Mouse (Mus musculus) stomach, postnatal 0 days (tissue): ENCODE results near the gene Zfp644. TPM values are rescaled to one million over a fixed set of nuclear protein-coding genes. Genes with fewer than 3 reads are reported as not detected.

ENCODE experiments used
- ATAC-seq: fragments of 200-750 bp; cut with Nextera tagmentation; 2 replicates; pipeline ENCODE4 v1.8.0; 2017; ENCODE audit not compliant: low FRiP score, low TSS enrichment
- DNase-seq: peaks from one replicate; pipeline ENCODE4 v3.0.0-alpha.2; 2016; ENCODE audit warnings: low spot score
- H3K27ac ChIP-seq: fragments of 300-500 bp; sonication (generic); replicated peaks from 2 replicates; pipeline ENCODE4 v1.5.1; 2014; ENCODE audit warnings: mild to moderate bottlenecking, control low read depth
- H3K27me3 ChIP-seq: fragments of 300-500 bp; sonication (generic); 2 replicates; pipeline ENCODE4 v1.6.1; 2014; ENCODE audit warnings: low read length; ENCODE audit not compliant: control insufficient read depth, insufficient read depth
- H3K36me3 ChIP-seq: fragments of 300-500 bp; sonication (generic); 2 replicates; pipeline ENCODE4 v1.6.1; 2014; ENCODE audit warnings: low read length, mixed read lengths; ENCODE audit not compliant: control insufficient read depth, insufficient read depth
- H3K4me1 ChIP-seq: fragments of 300-500 bp; sonication (generic); replicated peaks from 2 replicates; pipeline ENCODE4 v1.6.1; 2014; ENCODE audit warnings: antibody characterized with exemption; ENCODE audit not compliant: control insufficient read depth, insufficient read depth
- H3K4me2 ChIP-seq: fragments of 300-500 bp; sonication (generic); replicated peaks from 2 replicates; pipeline ENCODE4 v1.6.1; 2014; ENCODE audit warnings: low read depth, mild to moderate bottlenecking, control low read depth, moderate library complexity
- H3K4me3 ChIP-seq: fragments of 300-500 bp; sonication (generic); 2 replicates; pipeline ENCODE4 v1.5.1; 2014; ENCODE audit warnings: low read depth, low read length, control low read depth
- H3K9ac ChIP-seq: fragments of 300-500 bp; sonication (generic); 2 replicates; pipeline ENCODE4 v1.6.1; 2014; ENCODE audit warnings: mild to moderate bottlenecking, low read length, control low read depth, mixed read lengths
- H3K9me3 ChIP-seq: fragments of 300-500 bp; sonication (generic); 2 replicates; pipeline ENCODE4 v1.6.1; 2016; ENCODE audit warnings: low read length; ENCODE audit not compliant: control insufficient read depth
- CTCF ChIP-seq: IDR thresholded peaks from 2 replicates; pipeline ENCODE4 v1.5.1; 2016; ENCODE audit warnings: antibody characterized with exemption, low read depth, mild to moderate bottlenecking, moderate library complexity
- EP300 ChIP-seq: optimal IDR thresholded peaks from 2 replicates; pipeline ENCODE3; 2016; ENCODE audit warnings: antibody characterized with exemption
- WGBS: fragments of 180-500 bp; shearing (Covaris S2); extraction: QIAGEN DNeasy Blood & Tissue Kit; methylation state at CpG from one replicate; pipeline ENCODE4 v1.1.7; 2014; 5-methylcytosine and 5-hydroxymethylcytosine counted together
- polyA plus RNA-seq: library from polyadenylated mRNA; unstranded; fragments of >200 nt; fragmentation: Nextera tagmentation; extraction: Ambion mirVana; gene quantifications from 2 replicates; pipeline ENCODE4 v1.2.1, GENCODE M21; 2015

Zfp644 gene
- polyA plus RNA-seq, 1 experiment from 2014 or later: 37.6 TPM

DNA sequence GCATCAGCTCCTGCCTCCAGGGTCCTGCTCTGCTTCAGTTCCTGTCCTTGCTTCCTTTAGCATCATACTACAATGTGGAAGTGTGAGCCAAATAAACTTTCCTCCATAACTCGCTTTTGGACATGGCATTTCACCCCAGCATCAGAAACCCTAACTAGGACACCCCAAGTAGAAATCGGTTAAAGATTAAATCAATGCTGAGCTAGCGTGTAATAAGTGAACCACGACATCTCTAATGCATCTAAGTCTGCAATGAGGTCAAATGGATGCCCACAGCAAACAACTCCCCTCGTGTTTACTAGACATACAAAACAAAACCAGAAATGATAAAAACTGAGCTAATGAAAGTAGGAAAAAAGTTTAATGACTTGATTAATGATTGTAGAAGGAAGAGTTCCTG, 92.7 kb downstream of the Zfp644 start:
- H3K4me1 ChIP-seq: no peaks in the 10 kb centered on the region
- ATAC-seq (no peak), DNase-seq (no peak)
- H3K4me3 ChIP-seq: no peak overlapping the region
- no peak overlapping the region for H3K27ac ChIP-seq
- H3K9ac ChIP-seq: no peak overlapping the region
- no peaks in the 10 kb centered on the region; the same call in 1 of the 2 replicates for H3K36me3 ChIP-seq
- no peak overlapping the region for H3K4me2 ChIP-seq
- no peaks in the 10 kb centered on the region for H3K9me3 ChIP-seq
- no peak for TF ChIP-seq EP300
- TF ChIP-seq CTCF: no peak
- no peaks in the 10 kb centered on the region for H3K27me3 ChIP-seq
- 87% methylated on average over 5 of the region's 5 CpGs for WGBS

DNA sequence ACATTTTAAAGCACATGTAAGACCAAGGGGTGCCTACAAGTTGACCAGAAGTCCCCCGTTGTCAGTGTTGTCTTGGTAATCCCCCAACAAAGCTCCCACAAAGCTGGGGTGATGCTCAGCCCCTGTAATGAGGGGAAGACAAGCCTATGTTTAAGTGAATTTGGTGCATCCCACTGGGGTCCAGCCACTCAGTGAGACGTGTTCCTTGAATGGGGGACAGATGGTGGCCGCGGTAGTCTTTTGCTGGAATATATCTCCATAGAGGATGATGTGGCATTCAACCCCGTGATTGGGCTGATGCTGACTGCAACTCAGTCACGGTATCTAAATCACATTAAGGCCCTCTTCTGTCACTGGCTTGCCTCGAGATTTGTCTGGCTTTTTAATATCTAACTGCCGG, 97.6 kb downstream of the Zfp644 start:
- Histone ChIP-seq H3K27me3 (no peaks in the 10 kb centered on the region), H3K4me1 (no peaks in the 10 kb centered on the region), H3K9ac (no peak overlapping the region), H3K36me3 (no peaks in the 10 kb centered on the region), H3K27ac (no peak overlapping the region), H3K4me2 (no peak overlapping the region), H3K4me3 (no peak overlapping the region), H3K9me3 (no peaks in the 10 kb centered on the region)
- ATAC-seq: no peak
- no peak for DNase-seq
- no peak for TF ChIP-seq EP300
- TF ChIP-seq CTCF: no peak
- 85% methylated on average over 8 of the region's 8 CpGs for WGBS

DNA sequence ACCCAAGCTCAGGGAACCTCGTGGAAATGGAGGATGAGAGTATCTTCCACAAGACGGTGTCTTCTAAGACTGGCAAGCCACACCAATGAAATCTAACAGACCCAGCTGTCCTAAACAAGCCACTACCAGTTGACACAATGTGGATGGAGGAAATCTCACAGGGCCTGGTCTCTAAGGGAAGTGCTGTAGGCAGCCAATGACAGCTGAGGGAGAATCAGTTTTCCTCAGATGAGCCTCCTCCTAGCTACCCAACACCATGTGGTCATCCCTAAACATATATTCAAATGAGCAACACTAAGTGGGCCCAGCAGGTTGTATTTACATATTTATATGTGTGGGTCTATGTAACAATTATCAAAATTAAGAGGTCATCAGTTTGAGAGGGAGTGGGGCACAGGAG, 99.6 kb downstream of the Zfp644 start:
- Histone ChIP-seq H3K4me3 (no peak overlapping the region), H3K4me1 (no peaks in the 10 kb centered on the region), H3K9me3 (no peaks in the 10 kb centered on the region), H3K36me3 (no peaks in the 10 kb centered on the region), H3K4me2 (no peak overlapping the region), H3K27ac (no peak overlapping the region), H3K9ac (no peak overlapping the region), H3K27me3 (no peaks in the 10 kb centered on the region)
- DNase-seq: no peak
- 92% methylated on average over 2 of the region's 2 CpGs for WGBS
- TF ChIP-seq EP300 (no peak), CTCF (no peak)
- ATAC-seq: no peak

DNA sequence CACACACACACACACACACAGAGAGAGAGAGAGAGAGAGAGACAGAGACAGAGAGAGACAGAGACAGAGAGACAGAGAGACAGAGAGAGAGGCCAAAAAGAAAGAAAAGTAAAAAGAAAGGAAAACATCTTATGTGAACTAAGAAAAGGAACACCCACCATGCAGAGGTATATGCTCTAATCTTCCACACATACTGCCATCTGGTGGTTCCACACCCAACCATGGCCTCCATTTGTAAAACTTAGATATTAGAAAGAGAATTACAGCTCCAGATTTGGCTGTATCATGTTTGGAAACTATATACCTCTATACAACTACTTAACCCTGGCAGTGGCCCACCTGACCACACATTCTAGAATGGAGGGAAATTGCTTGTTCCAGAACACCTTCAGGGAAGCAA, 102.7 kb downstream of the Zfp644 start:
- Histone ChIP-seq H3K9me3 (no peaks in the 10 kb centered on the region), H3K27me3 (no peaks in the 10 kb centered on the region), H3K9ac (no peak overlapping the region), H3K4me1 (no peaks in the 10 kb centered on the region), H3K4me2 (no peak overlapping the region), H3K27ac (no peak overlapping the region), H3K36me3 (no peaks in the 10 kb centered on the region), H3K4me3 (no peak overlapping the region)
- no peak for TF ChIP-seq EP300
- peak; percentile 35; the same call in 1 of the 2 replicates for TF ChIP-seq CTCF
- ATAC-seq: no peak
- DNase-seq: no peak

DNA sequence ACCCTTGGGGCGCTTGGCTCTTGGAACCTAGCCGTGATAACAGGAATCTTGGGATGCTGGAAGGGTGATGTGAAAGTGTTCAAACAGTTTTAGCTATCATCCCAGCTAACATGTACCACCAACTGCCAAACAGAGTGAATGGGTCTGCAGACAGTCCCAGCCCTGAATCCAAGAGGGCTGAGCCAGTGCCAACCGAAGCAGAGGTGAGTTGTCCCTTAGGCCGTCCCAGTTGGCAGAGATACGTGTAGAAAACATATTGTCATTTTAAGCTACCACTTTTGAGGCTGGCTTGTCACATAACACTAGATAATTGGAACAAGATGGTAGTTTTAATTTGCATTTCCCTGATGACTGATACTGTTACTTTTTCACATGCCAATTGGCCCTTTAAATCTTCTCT, 106.4 kb downstream of the Zfp644 start:
- H3K36me3 ChIP-seq: no peaks in the 10 kb centered on the region
- H3K9ac ChIP-seq: no peak overlapping the region
- DNase-seq: no peak
- ATAC-seq: no peak
- no peak overlapping the region for H3K27ac ChIP-seq
- no peak overlapping the region for H3K4me2 ChIP-seq
- H3K27me3 ChIP-seq: no peaks in the 10 kb centered on the region
- H3K9me3 ChIP-seq: no peaks in the 10 kb centered on the region
- H3K4me3 ChIP-seq: no peak overlapping the region
- H3K4me1 ChIP-seq: no peaks in the 10 kb centered on the region
- 94% methylated on average over 5 of the region's 5 CpGs for WGBS
- TF ChIP-seq EP300 (no peak), CTCF (no peak)

DNA sequence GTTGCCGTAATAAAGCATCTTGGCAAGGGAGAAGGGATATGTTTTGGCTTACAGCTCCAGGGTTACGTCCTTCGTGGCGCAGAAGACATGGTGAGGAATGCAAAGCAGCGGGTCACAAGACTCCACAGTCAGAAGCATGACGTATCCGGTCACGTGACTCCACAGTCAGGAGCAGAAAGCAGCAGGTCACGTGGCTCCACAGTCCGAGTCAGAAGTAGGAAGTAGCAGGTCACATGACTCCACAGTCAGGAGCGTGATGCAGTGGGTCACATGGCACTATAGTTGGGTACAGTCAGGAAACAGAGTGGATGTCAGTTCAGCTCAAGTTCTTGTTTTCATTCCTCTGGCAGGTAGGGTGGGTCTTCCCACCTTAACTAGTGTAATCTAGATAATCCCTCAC, 107.4 kb downstream of the Zfp644 start:
- H3K9me3 ChIP-seq: no peaks in the 10 kb centered on the region
- 92% methylated on average over 11 of the region's 11 CpGs for WGBS
- no peaks in the 10 kb centered on the region for H3K27me3 ChIP-seq
- no peak overlapping the region for H3K4me3 ChIP-seq
- H3K9ac ChIP-seq: no peak overlapping the region
- TF ChIP-seq EP300 (no peak), CTCF (no peak)
- H3K4me1 ChIP-seq: no peaks in the 10 kb centered on the region
- H3K36me3 ChIP-seq: no peaks in the 10 kb centered on the region
- ATAC-seq: no peak
- DNase-seq: no peak
- no peak overlapping the region for H3K4me2 ChIP-seq
- no peak overlapping the region for H3K27ac ChIP-seq
